Mouse (Mus musculus) liver, embryonic 14.5 days (tissue): ENCODE measurements at regions not wholly inside any gene's neighbourhood (a gene's known extent, or its start where the extent isn't known, plus 50 kb on each side); places are given as distances from the start of the nearest gene placed in this dataset.

ENCODE experiments used
- CTCF ChIP-seq: IDR thresholded peaks from 2 replicates; pipeline ENCODE4 v1.5.1; 2016; ENCODE audit warnings: antibody characterized with exemption, low read depth, control low read depth
- EP300 ChIP-seq: IDR thresholded peaks from 2 replicates; pipeline ENCODE4 v1.6.1; 2016; ENCODE audit warnings: antibody characterized with exemption, low read depth

- TF ChIP-seq CTCF (no peak), EP300 (no peak)
These were observed 192.5 kb upstream of the Krr1 start for GRCm38 (mm10) chr10:111779956-111780355.
